ENCODE assay signal across 8 mouse cellular contexts in genomic region chr14:20181466-20181921, GRCm38 (mm10). TPM values are rescaled to one million over a fixed set of nuclear protein-coding genes. Genes with fewer than 3 reads are reported as not detected.
DNase-seq lines count a peak whose midpoint lies in the region; ATAC-seq and TF ChIP-seq lines count a peak whose summit lies in the region.

Gene Kcnk5 (minus strand): TSS chr14:20181809.

- H3K9me3 ChIP-seq in ES-E14 (ENCODE audit: control insufficient read depth, insufficient read depth, low read depth, low read length), result no peaks in the 10 kb centered on the region
- no peaks in the 10 kb centered on the region for H3K9me3 ChIP-seq in lung, embryonic 14.5 days (ENCODE audit: low read depth, low read length)

- peak within 1 kb of the TSS; percentile 73; the same call in 1 of the 2 replicates for H3K27ac ChIP-seq in ES-E14 (ENCODE audit: insufficient read depth, low read depth, low read length, poor library complexity, severe bottlenecking)
- no peak within 1 kb of the TSS for H3K27ac ChIP-seq in layer of hippocampus, adult 2 months
- H3K27ac ChIP-seq in lung, embryonic 14.5 days (ENCODE audit: low read depth), result peak within 1 kb of the TSS; percentile 58; the same call in 1 of the 2 replicates

- DNase-seq in ES-E14 (ENCODE audit: low read depth, low spot score), result peak; percentile 88
- DNase-seq in cerebellum, adult 8-10 months, result peak; percentile 20
- DNase-seq in forelimb bud, embryonic 11.5 days (ENCODE audit: low read depth, low spot score), result peak; percentile 90
- peak; percentile 92 for DNase-seq in heart, postnatal 4 days
- DNase-seq in layer of hippocampus, adult 2 months (ENCODE audit: low spot score in 2 of 2), result peak; percentile 51 to 69
- peak; percentile 96 for DNase-seq in lung, embryonic 14.5 days
- peak; percentile 74 to 80 for DNase-seq in thymus, adult 18-20 months

- H3K4me1 ChIP-seq in ES-E14 (ENCODE audit: control insufficient read depth in 2 of 2, insufficient read depth in 2 of 2, low read length in 2 of 2, poor library complexity in 1 of 2), result peaks cover 8 to 13% of the 10 kb centered on the region in 2 experiments; a peak in 3 of 4 replicates
- peaks cover 25% of the 10 kb centered on the region for H3K4me1 ChIP-seq in lung, embryonic 14.5 days (ENCODE audit: insufficient read depth)

- no peaks in the 10 kb centered on the region for H3K27me3 ChIP-seq in lung, embryonic 14.5 days (ENCODE audit: insufficient read depth, low read length)

- peak within 1 kb of the TSS; percentile 98 for H3K4me2 ChIP-seq in lung, embryonic 14.5 days

- no peak for TF ChIP-seq CTCF in layer of hippocampus, adult 2 months (conservative IDR thresholded peaks at IDR 0.05)
- TF ChIP-seq CTCF in lung, embryonic 14.5 days (IDR thresholded peaks at IDR 0.05; ENCODE audit: low read depth), result 0 out of 2 replicates have a peak, but pooled peaks have one; percentile 1

- in situ Hi-C loops in ES-E14 (cut with MboI; ENCODE audit: low sequenced_read_pairs in 2 of 2, unreplicated experiment in 2 of 2), result loop anchor here in 1 of 2 experiments (10.0 kb wide), 1 partner anchor 57 kb away; no protein-coding TSS in a partner anchor

- peak; percentile 93 for ATAC-seq in lung, embryonic 14.5 days (ENCODE audit: insufficient read depth)
- peak; percentile 78 for ATAC-seq in neutrophil, adult 5-6 weeks (ENCODE audit: extremely low read depth, insufficient number of reproducible peaks, low FRiP score, poor library complexity, severe bottlenecking)

- WGBS in lung, embryonic 14.5 days, result under 1% methylated on average over 36 of the region's 36 CpGs

- no peaks in the 10 kb centered on the region for H3K36me3 ChIP-seq in ES-E14 (ENCODE audit: control insufficient read depth, insufficient read depth, low read length, poor library complexity, severe bottlenecking)
- no peaks in the 10 kb centered on the region for H3K36me3 ChIP-seq in lung, embryonic 14.5 days (ENCODE audit: insufficient read depth)

- peak within 1 kb of the TSS; percentile 90 to 92 for H3K4me3 ChIP-seq in ES-E14 (ENCODE audit: insufficient read depth in 1 of 2, low read depth in 1 of 2, low read length in 2 of 2, poor library complexity in 1 of 2, severe bottlenecking in 1 of 2)
- peak within 1 kb of the TSS; percentile 59 for H3K4me3 ChIP-seq in layer of hippocampus, adult 2 months
- H3K4me3 ChIP-seq in lung, embryonic 14.5 days (ENCODE audit: low read depth, low read length), result peak within 1 kb of the TSS; percentile 60

- peak within 1 kb of the TSS; percentile 97 for H3K9ac ChIP-seq in ES-E14 (ENCODE audit: insufficient read depth, low read depth, low read length, poor library complexity, severe bottlenecking)
- peak within 1 kb of the TSS; percentile 64 for H3K9ac ChIP-seq in lung, embryonic 14.5 days

TF ChIP-seq in ES-E14, 5 proteins besides CTCF, POLR2A, EP300 and RAD21:
- TF ChIP-seq MAFK (IDR thresholded peaks at IDR 0.05; ENCODE audit: insufficient read depth, low read depth, low read length), result no peak
- TF ChIP-seq HCFC1 (IDR thresholded peaks at IDR 0.05; ENCODE audit: borderline replicate concordance, insufficient read depth, low read length), result peak; percentile 29; the same call in 1 of the 2 replicates
- TF ChIP-seq ZNF384 (IDR thresholded peaks at IDR 0.05; ENCODE audit: low read depth, low read length), result 0 out of 2 replicates have a peak, but pooled peaks have one; percentile 13
- TF ChIP-seq ZC3H11A (IDR thresholded peaks at IDR 0.05; ENCODE audit: borderline replicate concordance, low read depth, low read length), result no peak
- TF ChIP-seq CHD2 (IDR thresholded peaks at IDR 0.05; ENCODE audit: low read depth, low read length), result no peak

RNA-seq across cellular contexts. Expression of gene Kcnk5, which starts in this region (rescaled TPM):
- total RNA-seq in ES-E14 (2012; rRNA removed), result 68.6 and 129 TPM in 2 replicates
- total RNA-seq in heart, postnatal 4 days (2021), result 1 to 10 TPM; 1.3 to 1.7 TPM
- total RNA-seq in layer of hippocampus, adult 2 months (2021), result under 1 TPM; 0.10 to 0.23 TPM
- 9.3 and 10.7 TPM in 2 replicates for polyA plus RNA-seq in lung, embryonic 14.5 days (2014; fragmentation: Nextera tagmentation; extraction: Ambion mirVana)
- total RNA-seq in neutrophil, adult 5-6 weeks (2017), result 9.0 and 12.6 TPM in 2 replicates

Comparison
In these comparisons a context has a peak if more than half of its experiments do, and no peak if none do; other contexts are left out.
1. Peak in DNase-seq and H3K4me3 ChIP-seq in layer of hippocampus, adult 2 months; RNA of the gene not detected or under 1 TPM.
2. DNase-seq: peak in every context shown above with its lines; median percentile 96 in lung, embryonic 14.5 days; 92 in heart, postnatal 4 days; 90 in forelimb bud, embryonic 11.5 days; 88 in ES-E14; 77 in thymus, adult 18-20 months; 60 in layer of hippocampus, adult 2 months; 20 in cerebellum, adult 8-10 months.